Mouse (Mus musculus) cortical plate, adult 2 months (tissue): ENCODE measurements around the gene Nectin1.

Experiments used
- CTCF ChIP-seq: fragments of 200-500 bp; IDR thresholded peaks from 2 replicates; pipeline ENCODE4 v1.5.1; 2011; ENCODE audit warnings: mild to moderate bottlenecking, control low read depth, low read length; ENCODE audit not compliant: insufficient read depth; ENCODE audit errors: extremely low read depth
- POLR2A ChIP-seq: fragments of 200-500 bp; IDR thresholded peaks from 2 replicates; pipeline ENCODE4 v1.6.1; 2011; ENCODE audit warnings: mild to moderate bottlenecking, low read length, control low read depth; ENCODE audit not compliant: insufficient read depth; ENCODE audit errors: extremely low read depth

DNA sequence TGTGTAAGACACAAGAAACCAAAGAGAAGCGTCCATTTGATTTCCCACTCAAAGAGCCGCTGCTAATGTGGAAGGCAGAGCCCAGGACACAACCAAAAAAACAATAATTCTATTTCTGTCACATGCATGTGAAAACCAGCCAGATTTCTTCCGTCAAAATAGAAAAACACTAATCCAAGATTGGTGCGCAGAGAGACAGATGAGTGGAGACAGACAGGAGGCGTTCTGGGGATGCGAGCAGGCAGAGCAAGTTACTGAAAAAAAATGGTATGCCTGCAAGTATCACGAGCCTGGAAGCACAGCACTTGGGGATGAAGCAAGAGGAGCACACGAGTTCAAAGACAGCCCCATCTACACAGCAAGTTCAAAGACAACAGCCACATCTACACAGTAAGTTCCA is 106.5 kb downstream of the Nectin1 start:
- TF ChIP-seq CTCF (no peak), POLR2A (no peak)
